Mouse (Mus musculus): ENCODE measurements around the gene Trim25.

DNA sequence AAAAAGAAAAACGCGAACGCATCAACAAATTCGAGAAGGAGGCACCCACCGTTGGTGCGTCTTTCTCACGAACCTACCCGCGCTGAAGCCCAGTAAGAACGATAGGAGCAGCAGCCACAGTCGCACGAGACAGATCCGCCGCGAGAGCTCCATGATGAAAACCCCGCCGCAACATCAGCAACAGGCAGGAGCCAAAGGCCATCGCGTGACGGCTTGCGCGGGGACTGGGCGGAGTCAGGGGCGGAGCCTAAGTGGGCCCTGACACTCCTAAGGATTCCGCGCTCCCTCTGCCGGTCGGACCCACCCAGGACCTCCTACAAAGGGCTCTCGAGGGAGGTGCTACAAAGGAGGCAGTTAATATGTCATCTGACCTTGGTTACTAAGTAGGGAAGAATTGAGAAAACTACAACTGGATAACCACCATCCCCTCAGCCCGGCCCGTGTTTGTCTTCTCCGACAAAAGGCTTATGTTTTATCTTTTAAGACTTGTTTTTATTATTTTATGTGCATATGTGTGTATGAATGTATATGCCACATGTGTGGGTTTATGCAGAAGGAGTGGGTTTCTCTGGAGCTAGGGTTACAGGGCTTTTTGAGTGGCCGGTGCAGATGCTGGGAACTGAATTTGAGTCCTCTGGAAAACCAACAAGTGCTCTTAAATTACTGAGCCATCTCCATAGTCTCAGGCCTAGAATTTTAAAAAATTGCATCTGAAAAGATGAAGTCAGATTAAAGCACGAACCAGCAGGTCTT lies 43.8 kb upstream of the Trim25 start, which contains the start of gene Scpep1:
- peak; percentile 81 for TF ChIP-seq CTCF (IDR thresholded peaks at IDR 0.05; ENCODE audit: low read depth, low read length)
- peak; percentile 72; the same call in 1 of the 2 replicates for TF ChIP-seq POLR2A (IDR thresholded peaks at IDR 0.05; ENCODE audit: extremely low read depth, insufficient read depth, low read length)

All from liver, adult 2 months (tissue).